Mouse (Mus musculus) spleen, adult 2 months (tissue): ENCODE measurements at regions not wholly inside any gene's neighbourhood (a gene's known extent, or its start where the extent isn't known, plus 50 kb on each side); places are given as distances from the start of the nearest gene placed in this dataset.

Experiments used
- CTCF ChIP-seq: fragments of 200-500 bp; IDR thresholded peaks from 2 replicates; pipeline ENCODE4 v1.5.1; 2011; ENCODE audit warnings: mild to moderate bottlenecking, inconsistent platforms; ENCODE audit not compliant: insufficient read depth, insufficient read length, insufficient replicate concordance; ENCODE audit errors: extremely low read depth
- POLR2A ChIP-seq: fragments of 200-500 bp; IDR thresholded peaks from 2 replicates; pipeline ENCODE4 v1.6.1; 2011; ENCODE audit warnings: low read depth, low read length, inconsistent platforms

- TF ChIP-seq CTCF: no peak
- TF ChIP-seq POLR2A: no peak
These were observed 102.6 kb upstream of the Arid1b start for GRCm38 (mm10) chr17:4891576-4891975.
